Mouse (Mus musculus): Measurements from ENCODE around the gene Eif4enif1.
"Not testable (repeated sequence)": the region's sequence is repeated elsewhere in the genome, so short reads cannot be mapped to it uniquely, and the experiment has no call there.

DNA sequence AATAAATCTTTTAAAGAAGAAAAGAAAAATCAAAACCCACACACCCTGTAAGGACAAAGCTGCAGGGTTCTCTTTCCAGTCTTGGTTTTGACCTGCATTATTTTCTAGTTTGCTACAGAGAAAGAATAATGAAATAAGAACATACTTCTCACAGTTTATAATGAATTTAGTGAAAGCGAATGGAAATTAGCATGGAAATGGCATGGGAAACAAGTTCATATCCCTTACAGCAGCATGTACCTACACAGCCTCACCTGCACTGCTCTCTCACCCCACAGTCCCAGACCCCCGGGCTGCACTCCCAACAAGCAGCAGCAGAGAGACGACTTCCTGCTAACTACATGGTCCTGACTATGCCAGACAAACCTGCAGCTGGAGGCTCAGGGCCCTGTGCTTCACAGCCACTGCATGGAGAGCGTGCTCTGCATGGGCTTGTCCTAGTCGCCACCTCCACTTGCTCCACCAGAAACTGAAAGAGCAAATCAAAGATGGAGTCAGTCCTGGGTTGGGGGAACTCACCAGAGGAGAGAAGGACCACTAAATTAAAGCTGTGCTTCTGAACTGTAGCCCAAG lies 36.9 kb upstream of the Eif4enif1 start:
- not testable (repeated sequence) for TF ChIP-seq CTCF, POLR2A (IDR thresholded peaks at IDR 0.05; ENCODE audit: insufficient read depth, low read depth, low read length)
